In the genomic region with DNA sequence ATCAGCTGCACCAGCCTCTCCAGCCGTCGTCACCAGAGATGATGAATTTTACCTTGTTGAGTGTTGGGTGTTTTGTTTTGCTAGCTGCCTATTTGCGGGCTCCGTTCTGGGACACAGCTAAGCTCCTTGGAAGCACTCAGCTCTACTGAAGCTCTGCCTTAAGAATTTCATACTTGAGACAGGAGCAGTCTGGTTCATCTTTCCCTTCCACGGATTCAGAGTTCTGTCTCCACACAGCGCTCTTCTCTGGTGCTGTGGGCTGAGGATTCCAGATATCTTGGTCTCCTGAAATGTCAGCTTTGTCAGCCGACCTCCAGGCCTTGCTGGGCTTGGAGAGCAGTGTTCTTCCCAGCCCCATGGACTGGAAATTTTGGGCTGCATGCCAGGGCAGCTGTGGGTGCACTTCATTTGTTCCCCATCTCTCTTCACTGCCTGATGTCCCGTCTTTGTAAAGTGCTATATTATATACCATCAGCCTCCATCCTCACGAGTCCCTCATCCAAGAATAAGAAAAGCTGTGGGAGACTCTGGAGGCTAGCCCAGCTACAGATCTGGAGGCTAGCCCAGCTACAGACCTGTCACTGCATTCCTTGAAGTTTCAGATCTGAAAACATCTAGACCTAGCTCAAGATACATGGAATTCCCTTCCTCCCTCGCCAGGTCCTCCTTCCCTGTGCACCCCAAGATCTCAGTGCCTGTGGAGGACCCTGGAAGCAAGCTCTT, we compare ENCODE assay signal across 21 mouse cellular contexts.
DNase-seq lines count a peak whose midpoint lies in the region; ATAC-seq and TF ChIP-seq lines count a peak whose summit lies in the region.
"Had no signal": no experiment of that assay in that cellular context is flagged by ENCODE, and none has a peak within 500 bp of the region (broad histone marks: within the 10 kb centered on the region; RNA-seq: fewer than 3 reads in every experiment).

No protein-coding gene starts in this region.

- ATAC-seq in frontal cortex, adult (ENCODE audit: low TSS enrichment), result peak; percentile 88
- ATAC-seq: activated CD4-positive, CD25-positive, alpha-beta regulatory T cell, adult 4 months; forebrain, embryonic 15.5 days; hindbrain, embryonic 16.5 days had no signal

- intact Hi-C loops in left cerebral cortex, adult 2 months (cut with DNase I), result loop anchor here (1.0 kb wide), 1 partner anchor 218 kb away; no protein-coding TSS in a partner anchor
- intact Hi-C loops in left cerebral cortex, postnatal 10 days (cut with DNase I), result no loop called here

- H3K4me3 ChIP-seq in left cerebral cortex, adult 2 months, result no peak overlapping the region
- H3K4me3 ChIP-seq: embryonic facial prominence, embryonic 12.5 days; forebrain, embryonic 15.5 days; heart, embryonic 10.5 days; hindbrain, embryonic 12.5 days had no signal

- peak overlapping the region; percentile 74 for H3K27ac ChIP-seq in left cerebral cortex, adult 2 months
- H3K27ac ChIP-seq: embryonic facial prominence, embryonic 12.5 days; forebrain, embryonic 15.5 days; heart, embryonic 10.5 days; hindbrain, embryonic 12.5 days had no signal

- no peak for DNase-seq in frontal cortex, postnatal 10 days (ENCODE audit: low spot score in 2 of 2)
- DNase-seq in left cerebral cortex, adult 2 months (ENCODE audit: extremely low spot score in 1 of 2, low spot score in 2 of 2), result peak in 1 of 2 experiments; percentile 57
- DNase-seq in left cerebral cortex, postnatal 10 days (ENCODE audit: extremely low spot score in 1 of 2, low spot score in 2 of 2), result no peak
- DNase-seq in frontal cortex, postnatal 36 days (ENCODE audit: low spot score in 2 of 2), result peak; percentile 46 to 77
- peak; percentile 62 for DNase-seq in right cerebral cortex, postnatal 25 days
- no peak for DNase-seq in urinary bladder, postnatal 10 days (ENCODE audit: low spot score)
- DNase-seq in urinary bladder, postnatal 14 days (ENCODE audit: low spot score), result no peak
- DNase-seq: adrenal gland, postnatal 14 days; cerebellum, adult 18-20 months; cerebellum, postnatal 10 days; gastrocnemius, postnatal 10 days; heart, adult 18-20 months; heart, postnatal 10 days; heart, postnatal 4 days had no signal

- no peak for TF ChIP-seq CTCF in left cerebral cortex, adult 2 months (IDR thresholded peaks at IDR 0.05)

Comparison
In these comparisons a context has a peak if more than half of its experiments do, and no peak if none do; other contexts are left out.
1. DNase-seq: peak in frontal cortex, postnatal 36 days (2 of 2) and right cerebral cortex, postnatal 25 days (single experiment); none in frontal cortex, postnatal 10 days (0 of 2), left cerebral cortex, postnatal 10 days (0 of 2), urinary bladder, postnatal 10 days (single experiment) and urinary bladder, postnatal 14 days (single experiment).